Mouse (Mus musculus) ES-Bruce4 (cell line): ENCODE measurements around the gene Prr22. TPM values are rescaled to one million over a fixed set of nuclear protein-coding genes. Genes with fewer than 3 reads are reported as not detected.
A peak's percentile ranks its signal among the peaks of the same experiment; 100 is the strongest.

Source experiments
- H3K27ac ChIP-seq: 2 replicates; pipeline ENCODE4 v1.5.1; 2012; ENCODE audit warnings: low read length, inconsistent platforms; ENCODE audit not compliant: insufficient read depth
- H3K27me3 ChIP-seq: 2 replicates; pipeline ENCODE4 v1.6.1; 2012; ENCODE audit warnings: mild to moderate bottlenecking, low read length, inconsistent platforms; ENCODE audit not compliant: control insufficient read depth, poor library complexity, insufficient read depth, severe bottlenecking
- H3K36me3 ChIP-seq: 2 replicates; pipeline ENCODE4 v1.6.1; 2012; ENCODE audit warnings: inconsistent platforms, mild to moderate bottlenecking, low read length, moderate library complexity; ENCODE audit not compliant: control insufficient read depth, poor library complexity, insufficient read depth, severe bottlenecking
- H3K4me1 ChIP-seq: one replicate; pipeline ENCODE4 v1.8.1; 2011; ENCODE audit warnings: low read length; ENCODE audit not compliant: control insufficient read depth, insufficient read depth
- H3K4me3 ChIP-seq: 2 replicates; pipeline ENCODE4 v1.5.1; 2011; ENCODE audit warnings: low read depth, mild to moderate bottlenecking, low read length
- H3K9ac ChIP-seq: 2 replicates; pipeline ENCODE4 v1.6.1; 2012; ENCODE audit warnings: low read depth, mild to moderate bottlenecking, inconsistent platforms; ENCODE audit not compliant: poor library complexity, severe bottlenecking
- H3K9me3 ChIP-seq: replicated peaks from 2 replicates; pipeline ENCODE4 v1.6.1; 2012; ENCODE audit warnings: mild to moderate bottlenecking, low read length, inconsistent platforms; ENCODE audit not compliant: control insufficient read depth, poor library complexity, insufficient read depth, severe bottlenecking
- CTCF ChIP-seq: IDR thresholded peaks from one replicate; pipeline ENCODE4 v1.8.1; 2011; ENCODE audit warnings: low read depth, low read length
- EP300 ChIP-seq: IDR thresholded peaks from 2 replicates; pipeline ENCODE4 v1.6.1; 2011; ENCODE audit warnings: low read depth, low read length; ENCODE audit not compliant: insufficient read depth
- POLR2A ChIP-seq: IDR thresholded peaks from one replicate; pipeline ENCODE4 v1.8.1; 2011; ENCODE audit warnings: low read length; ENCODE audit not compliant: insufficient read depth
- polyA plus RNA-seq: library from polyadenylated mRNA; stranded (reverse); fragments of >200 nt; gene quantifications from 2 replicates; pipeline ENCODE4 v1.2.4, GENCODE M21; 2011; ENCODE audit warnings: low read depth; ENCODE audit not compliant: missing spikeins, insufficient read depth, insufficient read length

The Prr22 gene
- not detected in 2 replicates for polyA plus RNA-seq

DNA sequence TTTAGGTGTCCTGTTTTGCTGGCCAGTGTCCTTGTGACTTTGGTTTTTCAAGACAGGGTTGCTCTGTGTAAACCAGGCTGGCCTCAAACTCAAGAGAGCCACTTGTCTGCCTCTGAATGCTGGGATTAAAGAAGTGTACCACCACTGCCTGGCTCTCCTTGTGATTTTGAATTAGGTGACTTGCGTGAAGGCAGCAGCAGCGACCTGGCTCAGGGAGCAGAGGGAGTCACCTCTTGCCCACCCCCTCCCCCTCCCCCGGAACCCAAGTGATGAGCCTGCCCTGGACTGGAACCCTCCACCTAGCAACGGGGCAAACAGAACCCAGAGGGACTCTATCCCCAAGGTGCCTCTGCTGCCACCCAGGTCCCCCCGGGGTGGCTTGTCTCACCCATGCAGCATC, at the start of gene Prr22:
TSS of gene Prr22 (plus strand) at position 301 of the 400 bp plus-strand sequence.
- Histone ChIP-seq H3K27ac (no peak within 1 kb of the TSS), H3K4me3 (no peak within 1 kb of the TSS), H3K9ac (no peak within 1 kb of the TSS), H3K36me3 (no peaks in the 10 kb centered on the region; the same call in 1 of the 2 replicates), H3K4me1 (no peaks in the 10 kb centered on the region), H3K27me3 (no peaks in the 10 kb centered on the region), H3K9me3 (no peaks in the 10 kb centered on the region)
- TF ChIP-seq CTCF (no peak), EP300 (no peak), POLR2A (no peak)

DNA sequence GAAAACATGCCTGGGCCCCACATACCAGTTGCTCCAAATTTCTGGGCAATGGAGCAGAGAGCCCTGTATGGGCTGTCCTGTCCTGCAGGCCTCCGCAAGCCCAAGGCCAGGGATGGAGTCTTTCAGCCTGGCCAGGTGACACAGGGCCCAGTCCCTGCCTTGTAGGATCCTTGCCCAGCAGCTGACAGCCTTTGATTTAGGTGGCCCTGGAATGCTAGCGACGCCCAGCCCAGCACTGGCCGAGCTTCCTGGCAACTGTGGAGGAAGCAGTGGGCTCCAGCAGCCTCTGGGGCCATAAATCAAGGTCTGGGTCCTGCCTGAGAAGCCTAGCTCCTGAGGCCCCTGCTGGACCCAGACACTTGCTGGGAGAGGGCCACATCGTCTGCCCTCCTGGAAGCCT, 47.6 kb upstream of the Prr22 start:
- H3K4me3 ChIP-seq: no peak overlapping the region

DNA sequence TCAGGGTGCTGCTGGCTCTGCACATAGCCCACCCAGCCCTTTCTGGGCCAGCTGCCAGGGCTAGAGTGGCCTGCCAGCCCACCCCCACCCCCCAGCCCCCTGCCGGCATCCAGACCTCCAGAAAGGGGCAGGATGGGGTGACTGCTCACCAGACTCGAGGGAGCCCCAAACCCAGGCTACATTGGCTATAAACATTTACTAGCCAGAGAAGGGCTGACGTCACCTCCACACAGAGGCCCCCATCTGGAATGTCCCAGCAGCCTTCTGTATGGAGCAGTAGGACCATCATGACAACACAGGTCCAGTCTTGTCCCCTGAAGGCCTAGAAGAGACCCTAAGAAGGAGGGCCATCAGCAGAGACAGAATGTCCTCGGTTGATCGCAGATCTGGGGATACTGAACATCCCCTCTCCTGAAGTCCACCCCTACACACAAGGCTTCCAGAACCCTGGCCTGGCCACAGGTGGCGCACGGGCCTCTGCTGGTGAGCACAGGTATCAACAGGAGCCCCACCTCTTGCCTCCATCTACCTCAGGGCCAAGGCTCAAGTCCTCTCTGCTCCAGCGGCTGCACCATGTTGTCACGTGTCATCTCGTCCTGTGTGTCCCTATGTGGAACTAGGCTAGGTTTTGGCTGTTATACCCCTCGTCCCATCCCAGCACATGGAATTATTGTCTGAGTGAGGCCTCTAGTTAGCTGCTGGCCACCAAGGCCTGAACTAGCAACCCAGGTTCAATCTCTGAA, 46.5 kb upstream of the Prr22 start:
- Histone ChIP-seq H3K4me1 (peaks cover 4% of the 10 kb centered on the region), H3K27me3 (no peaks in the 10 kb centered on the region), H3K9me3 (no peaks in the 10 kb centered on the region), H3K9ac (no peak overlapping the region), H3K4me3 (no peak overlapping the region), H3K27ac (no peak overlapping the region), H3K36me3 (peaks cover 2% of the 10 kb centered on the region; the same call in 1 of the 2 replicates)
- peak; percentile 41 for TF ChIP-seq CTCF
- no peak for TF ChIP-seq POLR2A
- TF ChIP-seq EP300: no peak

More for the DNA sequence above, 47.6 kb upstream of the Prr22 start:
- Histone ChIP-seq H3K27me3 (no peaks in the 10 kb centered on the region), H3K36me3 (peaks cover 2% of the 10 kb centered on the region; the same call in 1 of the 2 replicates), H3K9me3 (no peaks in the 10 kb centered on the region), H3K9ac (no peak overlapping the region), H3K27ac (no peak overlapping the region), H3K4me1 (peaks cover 4% of the 10 kb centered on the region)
- no peak for TF ChIP-seq POLR2A
- no peak for TF ChIP-seq EP300
- no peak for TF ChIP-seq CTCF

DNA sequence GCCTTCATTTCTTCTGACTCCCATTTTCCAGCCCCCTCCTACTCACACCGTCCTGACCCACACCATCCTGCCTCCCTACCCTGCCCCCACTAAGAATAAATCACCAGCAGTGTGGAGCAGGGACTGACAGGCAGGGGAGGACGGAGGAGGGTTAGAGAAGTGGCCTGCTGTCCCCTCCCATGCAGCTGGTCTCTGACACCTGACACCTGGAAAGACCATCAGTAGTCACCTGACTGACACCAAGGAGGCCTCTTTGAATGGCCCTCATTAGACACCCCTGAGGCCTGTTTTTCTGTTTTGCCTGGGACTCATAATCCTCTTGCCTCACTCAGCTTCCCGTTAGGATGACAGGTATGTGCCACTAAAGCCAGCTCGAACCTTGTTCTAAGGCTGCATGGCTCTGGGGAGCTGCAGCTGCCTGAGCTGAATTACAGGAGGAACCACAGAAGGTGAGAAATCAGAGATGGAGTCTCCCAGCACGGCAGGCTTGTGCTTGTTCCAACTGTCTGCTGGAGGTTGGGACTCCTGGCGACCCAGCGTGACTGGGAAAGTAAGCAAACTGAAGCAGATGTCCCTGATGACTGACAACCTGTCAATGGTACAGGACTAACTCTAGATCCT, 42.9 kb upstream of the Prr22 start:
- peak overlapping the region; percentile 20; the same call in 1 of the 2 replicates for H3K4me3 ChIP-seq
- H3K9ac ChIP-seq: no peak overlapping the region
- no peaks in the 10 kb centered on the region for H3K9me3 ChIP-seq
- peak; percentile 66 for TF ChIP-seq EP300
- TF ChIP-seq CTCF: no peak
- H3K27me3 ChIP-seq: no peaks in the 10 kb centered on the region
- H3K27ac ChIP-seq: peak overlapping the region; percentile 46
- peaks cover 2% of the 10 kb centered on the region; the same call in 1 of the 2 replicates for H3K36me3 ChIP-seq
- H3K4me1 ChIP-seq: peaks cover 9% of the 10 kb centered on the region

DNA sequence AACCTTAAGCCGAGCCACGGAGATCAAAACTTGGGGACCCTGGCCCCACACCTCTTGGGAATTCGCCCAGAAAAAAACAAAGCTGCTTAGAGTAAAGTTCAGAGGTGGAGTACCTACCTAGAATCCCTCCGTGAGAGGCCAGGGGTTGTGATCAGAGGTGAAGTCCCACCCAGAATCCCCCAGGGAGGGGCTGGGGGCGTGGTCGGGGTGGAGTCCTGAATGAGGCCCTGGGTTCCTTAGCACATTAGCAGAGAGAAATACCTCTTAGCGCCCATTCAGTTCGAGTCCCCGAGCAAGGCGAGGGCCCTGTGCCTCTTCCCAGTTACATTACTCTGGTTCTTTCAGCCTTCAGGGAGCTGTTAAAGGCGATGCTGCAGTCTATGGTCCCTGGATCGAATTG, 42.4 kb upstream of the Prr22 start:
- Histone ChIP-seq H3K9ac (0 out of 2 replicates have a peak overlapping the region, but pooled peaks have one; percentile 30), H3K4me3 (peak overlapping the region; percentile 20; the same call in 1 of the 2 replicates), H3K27ac (peak overlapping the region; percentile 46), H3K9me3 (no peaks in the 10 kb centered on the region), H3K4me1 (peaks cover 9% of the 10 kb centered on the region), H3K27me3 (no peaks in the 10 kb centered on the region), H3K36me3 (peaks cover 2% of the 10 kb centered on the region; the same call in 1 of the 2 replicates)
- no peak for TF ChIP-seq EP300
- TF ChIP-seq CTCF: no peak
- TF ChIP-seq POLR2A: no peak
